Comparison of ENCODE assay signal across 8 mouse cellular contexts in genomic region chr9:102423919-102424671, GRCm38 (mm10).
DNase-seq lines count a peak whose midpoint lies in the region; ATAC-seq and TF ChIP-seq lines count a peak whose summit lies in the region.

No protein-coding gene starts in this region.

- H3K27ac ChIP-seq in lung, embryonic 14.5 days (ENCODE audit: low read depth) = peak overlapping the region; percentile 61; the same call in 1 of the 2 replicates
- H3K27ac ChIP-seq in embryonic facial prominence, embryonic 14.5 days (replicated peaks; ENCODE audit: low read depth, low read length) = peak overlapping the region; percentile 67
- peak overlapping the region; percentile 47 for H3K27ac ChIP-seq in hindbrain, embryonic 11.5 days (ENCODE audit: low read depth, low read length)
- H3K27ac ChIP-seq in liver, embryonic 13.5 days = peak overlapping the region; percentile 71

- no peak for TF ChIP-seq CTCF in lung, embryonic 14.5 days (IDR thresholded peaks at IDR 0.05; ENCODE audit: low read depth)

- no peaks in the 10 kb centered on the region; the same call in 1 of the 2 replicates for H3K27me3 ChIP-seq in lung, embryonic 14.5 days (ENCODE audit: insufficient read depth, low read length)
- no peaks in the 10 kb centered on the region for H3K27me3 ChIP-seq in embryonic facial prominence, embryonic 14.5 days (replicated peaks; ENCODE audit: control insufficient read depth, insufficient read depth, low read length)
- H3K27me3 ChIP-seq in hindbrain, embryonic 11.5 days (ENCODE audit: control insufficient read depth, insufficient read depth, low read length) = no peaks in the 10 kb centered on the region
- H3K27me3 ChIP-seq in liver, embryonic 13.5 days = no peaks in the 10 kb centered on the region

- DNase-seq in lung, embryonic 14.5 days = peak; percentile 76
- no peak for DNase-seq in lung, adult 18-20 months
- peak; percentile 87 for DNase-seq in embryonic facial prominence, embryonic 14.5 days (ENCODE audit: low spot score)
- DNase-seq in hindbrain, embryonic 11.5 days (ENCODE audit: low spot score) = peak; percentile 67
- DNase-seq in liver, embryonic 13.5 days = peak; percentile 4
- peak; percentile 92 for DNase-seq in skeletal muscle tissue, adult 2 months (ENCODE audit: low read depth, low spot score)
- DNase-seq in thymus, postnatal 4 days = no peak

- H3K4me1 ChIP-seq in lung, embryonic 14.5 days (ENCODE audit: insufficient read depth) = peaks cover 8% of the 10 kb centered on the region; the same call in 1 of the 2 replicates
- peaks cover 16% of the 10 kb centered on the region for H3K4me1 ChIP-seq in embryonic facial prominence, embryonic 14.5 days (ENCODE audit: control insufficient read depth, insufficient read depth, low read length)
- H3K4me1 ChIP-seq in hindbrain, embryonic 11.5 days (replicated peaks; ENCODE audit: control insufficient read depth, insufficient read depth, low read length) = peaks cover 6% of the 10 kb centered on the region; the same call in 1 of the 2 replicates
- peaks cover 8% of the 10 kb centered on the region; the same call in 1 of the 2 replicates for H3K4me1 ChIP-seq in liver, embryonic 13.5 days (replicated peaks)

- 7% methylated on average over 20 of the region's 20 CpGs for whole genome bisulfite sequencing in lung, embryonic 14.5 days
- 9% methylated on average over 20 of the region's 20 CpGs for WGBS in embryonic facial prominence, embryonic 14.5 days
- 8% methylated on average over 20 of the region's 20 CpGs for WGBS in hindbrain, embryonic 11.5 days
- 22% methylated on average over 20 of the region's 20 CpGs for WGBS in liver, embryonic 13.5 days (ENCODE audit: insufficient replicate concordance)

- H3K9ac ChIP-seq in lung, embryonic 14.5 days = peak overlapping the region; percentile 30; the same call in 1 of the 2 replicates
- H3K9ac ChIP-seq in embryonic facial prominence, embryonic 14.5 days (ENCODE audit: low read depth, low read length) = peak overlapping the region; percentile 45; the same call in 1 of the 2 replicates
- peak overlapping the region; percentile 49 for H3K9ac ChIP-seq in hindbrain, embryonic 11.5 days (ENCODE audit: low read depth, low read length)
- H3K9ac ChIP-seq in liver, embryonic 13.5 days = no peak overlapping the region

- H3K9me3 ChIP-seq in lung, embryonic 14.5 days (ENCODE audit: low read depth, low read length) = no peaks in the 10 kb centered on the region
- no peaks in the 10 kb centered on the region for H3K9me3 ChIP-seq in embryonic facial prominence, embryonic 14.5 days (ENCODE audit: control insufficient read depth, low read length)
- no peaks in the 10 kb centered on the region for H3K9me3 ChIP-seq in hindbrain, embryonic 11.5 days (ENCODE audit: control insufficient read depth, low read length)
- no peaks in the 10 kb centered on the region for H3K9me3 ChIP-seq in liver, embryonic 13.5 days (replicated peaks)

- H3K4me2 ChIP-seq in lung, embryonic 14.5 days = peak overlapping the region; percentile 48
- peak overlapping the region; percentile 47 for H3K4me2 ChIP-seq in embryonic facial prominence, embryonic 14.5 days (ENCODE audit: low read depth, low read length)
- H3K4me2 ChIP-seq in hindbrain, embryonic 11.5 days (replicated peaks; ENCODE audit: low read depth, low read length) = peak overlapping the region; percentile 33
- peak overlapping the region; percentile 19; the same call in 1 of the 2 replicates for H3K4me2 ChIP-seq in liver, embryonic 13.5 days

- peak; percentile 78 for ATAC-seq in lung, embryonic 14.5 days (ENCODE audit: insufficient read depth)
- peak; percentile 89 for ATAC-seq in embryonic facial prominence, embryonic 14.5 days (ENCODE audit: low read depth)
- peak; percentile 53; the same call in 1 of the 2 replicates for ATAC-seq in hindbrain, embryonic 11.5 days (ENCODE audit: low FRiP score)
- ATAC-seq in liver, embryonic 13.5 days (ENCODE audit: low read depth) = peak; percentile 69
- no peak for ATAC-seq in erythroblast, adult 5-6 weeks (replicated peaks; ENCODE audit: low FRiP score, poor library complexity, severe bottlenecking)

- H3K36me3 ChIP-seq in lung, embryonic 14.5 days (ENCODE audit: insufficient read depth) = no peaks in the 10 kb centered on the region
- no peaks in the 10 kb centered on the region for H3K36me3 ChIP-seq in embryonic facial prominence, embryonic 14.5 days (ENCODE audit: control insufficient read depth, insufficient read depth, low read length)
- no peaks in the 10 kb centered on the region for H3K36me3 ChIP-seq in hindbrain, embryonic 11.5 days (ENCODE audit: control insufficient read depth, insufficient read depth, low read length)
- H3K36me3 ChIP-seq in liver, embryonic 13.5 days = no peaks in the 10 kb centered on the region

- H3K4me3 ChIP-seq in lung, embryonic 14.5 days (ENCODE audit: low read depth, low read length) = 0 out of 2 replicates have a peak overlapping the region, but pooled peaks have one; percentile 9
- peak overlapping the region; percentile 21 for H3K4me3 ChIP-seq in embryonic facial prominence, embryonic 14.5 days (ENCODE audit: low read depth, low read length)
- no peak overlapping the region for H3K4me3 ChIP-seq in hindbrain, embryonic 11.5 days (ENCODE audit: low read depth, low read length)
- no peak overlapping the region for H3K4me3 ChIP-seq in liver, embryonic 13.5 days (replicated peaks)

Comparison
In these comparisons a context has a peak if more than half of its experiments do, and no peak if none do; other contexts are left out.
1. DNase-seq: peak in lung, embryonic 14.5 days (single experiment), embryonic facial prominence, embryonic 14.5 days (single experiment), hindbrain, embryonic 11.5 days (single experiment), liver, embryonic 13.5 days (single experiment) and skeletal muscle tissue, adult 2 months (single experiment); none in lung, adult 18-20 months (0 of 2) and thymus, postnatal 4 days (single experiment).
2. H3K4me3 ChIP-seq: peak in lung, embryonic 14.5 days (single experiment) and embryonic facial prominence, embryonic 14.5 days (single experiment); none in hindbrain, embryonic 11.5 days (single experiment) and liver, embryonic 13.5 days (single experiment).
3. Peak in every context shown above with its lines, with median percentiles within 50 percentile points of each other: H3K27ac ChIP-seq and H3K4me2 ChIP-seq.